Mouse (Mus musculus) kidney, embryonic 14.5 days (tissue): ENCODE data around the gene Pcnx3. TPM values are rescaled to one million over a fixed set of nuclear protein-coding genes. Genes with fewer than 3 reads are reported as not detected.
"Not testable (repeated sequence)": the region's sequence is repeated elsewhere in the genome, so short reads cannot be mapped to it uniquely, and the experiment has no call there.

ENCODE experiments used
- ATAC-seq: fragments of 200-750 bp; cut with Nextera tagmentation; 2 replicates; pipeline ENCODE4 v1.8.0; 2017; ENCODE audit warnings: moderate number of reproducible peaks, mild to moderate bottlenecking, moderate TSS enrichment, moderate library complexity; ENCODE audit not compliant: low FRiP score, low TSS enrichment
- H3K27ac ChIP-seq: fragments of 300-500 bp; sonication (generic); 2 replicates; pipeline ENCODE4 v1.5.1; 2014; ENCODE audit warnings: low read depth, mild to moderate bottlenecking, low read length, moderate library complexity, mixed read lengths
- H3K27me3 ChIP-seq: fragments of 300-500 bp; sonication (generic); 2 replicates; pipeline ENCODE4 v1.6.1; 2014; ENCODE audit warnings: mild to moderate bottlenecking, low read length; ENCODE audit not compliant: control insufficient read depth, insufficient read depth
- H3K36me3 ChIP-seq: fragments of 300-500 bp; sonication (generic); 2 replicates; pipeline ENCODE4 v1.6.1; 2014; ENCODE audit warnings: low read length, mixed read lengths; ENCODE audit not compliant: control insufficient read depth, insufficient read depth
- H3K4me1 ChIP-seq: fragments of 300-500 bp; sonication (generic); 2 replicates; pipeline ENCODE4 v1.6.1; 2014; ENCODE audit warnings: low read length, mixed read lengths; ENCODE audit not compliant: control insufficient read depth, insufficient read depth
- H3K4me2 ChIP-seq: fragments of 300-500 bp; sonication (generic); replicated peaks from 2 replicates; pipeline ENCODE4 v1.6.1; 2014; ENCODE audit warnings: low read depth, mild to moderate bottlenecking, low read length
- H3K4me3 ChIP-seq: fragments of 300-500 bp; sonication (generic); 2 replicates; pipeline ENCODE4 v1.5.1; 2014; ENCODE audit warnings: mild to moderate bottlenecking, low read length
- H3K9ac ChIP-seq: fragments of 300-500 bp; sonication (generic); 2 replicates; pipeline ENCODE4 v1.6.1; 2014; ENCODE audit warnings: low read depth, mild to moderate bottlenecking, low read length, moderate library complexity
- H3K9me3 ChIP-seq: fragments of 300-500 bp; sonication (generic); 2 replicates; pipeline ENCODE4 v1.6.1; 2016; ENCODE audit warnings: low read length; ENCODE audit not compliant: control insufficient read depth
- WGBS: fragments of 180-500 bp; shearing (Covaris S2); extraction: QIAGEN DNeasy Blood & Tissue Kit; methylation state at CpG from one replicate; pipeline ENCODE4 v1.1.7; 2014; 5-methylcytosine and 5-hydroxymethylcytosine counted together
- polyA plus RNA-seq: library from polyadenylated mRNA; unstranded; fragments of >200 nt; fragmentation: Nextera tagmentation; extraction: Ambion mirVana; gene quantifications from 2 replicates; pipeline ENCODE4 v1.2.1, GENCODE M21; 2014

Gene Pcnx3
- polyA plus RNA-seq, 1 experiment from 2014 or later, result 35.4 TPM

DNA sequence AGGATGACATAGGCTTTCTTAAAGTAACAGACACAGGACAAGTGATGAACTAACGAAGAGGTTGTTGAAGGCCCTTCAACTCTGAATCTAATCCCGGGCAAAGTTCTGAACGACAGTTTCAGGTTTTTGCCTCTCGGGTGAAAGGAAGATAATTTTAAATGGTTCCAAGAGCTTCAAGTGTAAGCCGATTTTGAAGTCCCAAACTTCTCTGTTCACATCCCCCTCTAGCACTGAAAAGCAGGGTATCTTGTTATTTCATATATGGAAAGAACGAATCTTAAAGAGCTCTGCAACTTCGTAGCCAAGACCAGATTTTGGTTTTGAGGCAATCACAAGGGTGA, 350 bp upstream of the Pcnx3 start:
- H3K27ac ChIP-seq, result peak overlapping the region; percentile 78
- peak overlapping the region; percentile 87 for H3K9ac ChIP-seq
- H3K4me2 ChIP-seq, result peak overlapping the region; percentile 95
- whole genome bisulfite sequencing, result 2% methylated on average over 7 of the region's 7 CpGs
- peaks cover 37% of the 10 kb centered on the region for H3K4me1 ChIP-seq
- H3K27me3 ChIP-seq, result no peaks in the 10 kb centered on the region
- H3K4me3 ChIP-seq, result peak overlapping the region; percentile 96
- no peak for ATAC-seq
- no peaks in the 10 kb centered on the region for H3K9me3 ChIP-seq
- H3K36me3 ChIP-seq, result peaks cover 59% of the 10 kb centered on the region

DNA sequence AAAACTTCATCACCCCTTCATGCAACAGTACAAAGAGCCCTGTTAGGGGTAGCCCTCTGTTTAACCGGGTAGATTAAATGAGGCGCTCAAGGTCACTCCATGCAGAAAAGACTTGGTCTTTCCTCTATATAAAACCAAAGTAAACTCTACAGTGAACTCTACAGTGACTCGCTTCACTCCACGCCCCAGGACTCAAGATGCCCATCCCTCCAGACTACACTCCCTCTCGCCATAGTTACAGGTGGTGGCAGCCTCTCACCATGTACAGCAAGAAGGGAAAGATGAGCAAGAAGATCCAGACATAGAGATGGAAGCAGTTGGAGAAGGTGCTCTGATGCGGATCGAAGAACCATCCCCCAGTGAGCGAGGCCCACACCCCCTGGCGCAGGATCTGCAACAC, 970 bp downstream of the Pcnx3 start:
- no peaks in the 10 kb centered on the region for H3K27me3 ChIP-seq
- 16% methylated on average over 9 of the region's 9 CpGs for WGBS
- H3K9ac ChIP-seq, result peak overlapping the region; percentile 86
- H3K4me1 ChIP-seq, result peaks cover 34% of the 10 kb centered on the region
- peak overlapping the region; percentile 97 for H3K4me2 ChIP-seq
- H3K27ac ChIP-seq, result peak overlapping the region; percentile 78
- peak overlapping the region; percentile 96 for H3K4me3 ChIP-seq
- no peak for ATAC-seq
- peaks cover 59% of the 10 kb centered on the region for H3K36me3 ChIP-seq
- no peaks in the 10 kb centered on the region for H3K9me3 ChIP-seq

DNA sequence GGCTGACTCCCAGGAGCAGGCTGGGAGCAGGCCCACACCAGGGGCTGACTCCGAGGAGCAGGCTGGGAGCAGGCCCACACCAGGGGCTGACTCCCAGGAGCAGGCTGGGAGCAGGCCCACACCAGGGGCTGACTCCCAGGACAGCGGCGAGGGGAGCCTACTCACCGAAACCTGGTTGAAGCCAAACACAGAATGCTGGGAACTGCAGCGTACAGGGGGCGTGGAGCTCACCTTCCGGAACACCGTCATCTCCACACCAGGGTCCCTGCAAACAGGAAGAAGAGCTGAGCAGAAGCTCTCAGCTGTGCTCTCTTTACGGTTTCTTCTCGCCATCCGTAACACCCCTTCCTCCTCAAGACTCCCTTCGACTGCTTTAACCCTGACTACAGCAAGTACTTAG, 1.8 kb downstream of the Pcnx3 start:
- not testable (repeated sequence) for H3K9me3 ChIP-seq, H3K27me3 ChIP-seq, ATAC-seq, H3K27ac ChIP-seq, H3K9ac ChIP-seq
- WGBS, result 94% methylated on average over 11 of the region's 12 CpGs
- Histone ChIP-seq H3K4me3 (peak overlapping the region; percentile 96; the same call in 1 of the 2 replicates), H3K4me2 (peak overlapping the region; percentile 97; the same call in 1 of the 2 replicates), H3K36me3 (peaks cover 63% of the 10 kb centered on the region), H3K4me1 (peaks cover 27% of the 10 kb centered on the region)

DNA sequence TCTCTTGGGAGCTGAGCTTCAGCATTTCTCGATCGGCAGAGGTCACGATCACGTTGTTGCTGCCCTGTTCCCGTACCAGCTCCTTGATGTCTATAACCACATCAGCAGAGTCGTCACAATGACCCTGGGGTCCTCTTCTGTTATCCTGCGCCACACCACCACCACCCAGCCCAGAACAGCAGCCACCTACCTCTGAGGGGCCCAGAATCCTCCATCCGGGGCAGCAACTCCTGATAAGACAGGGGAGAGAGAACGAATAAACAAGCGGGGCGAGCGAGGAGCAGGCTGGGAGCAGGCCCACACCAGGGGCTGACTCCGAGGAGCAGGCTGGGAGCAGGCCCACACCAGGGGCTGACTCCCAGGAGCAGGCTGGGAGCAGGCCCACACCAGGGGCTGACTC, 2.3 kb downstream of the Pcnx3 start:
- H3K9ac ChIP-seq, result no peak overlapping the region
- no peaks in the 10 kb centered on the region for H3K9me3 ChIP-seq
- H3K4me3 ChIP-seq, result no peak overlapping the region
- H3K4me2 ChIP-seq, result no peak overlapping the region
- no peak overlapping the region for H3K27ac ChIP-seq
- peaks cover 66% of the 10 kb centered on the region for H3K36me3 ChIP-seq
- no peaks in the 10 kb centered on the region for H3K27me3 ChIP-seq
- 95% methylated on average over 13 of the region's 13 CpGs for WGBS
- no peak for ATAC-seq
- H3K4me1 ChIP-seq, result peaks cover 24% of the 10 kb centered on the region

DNA sequence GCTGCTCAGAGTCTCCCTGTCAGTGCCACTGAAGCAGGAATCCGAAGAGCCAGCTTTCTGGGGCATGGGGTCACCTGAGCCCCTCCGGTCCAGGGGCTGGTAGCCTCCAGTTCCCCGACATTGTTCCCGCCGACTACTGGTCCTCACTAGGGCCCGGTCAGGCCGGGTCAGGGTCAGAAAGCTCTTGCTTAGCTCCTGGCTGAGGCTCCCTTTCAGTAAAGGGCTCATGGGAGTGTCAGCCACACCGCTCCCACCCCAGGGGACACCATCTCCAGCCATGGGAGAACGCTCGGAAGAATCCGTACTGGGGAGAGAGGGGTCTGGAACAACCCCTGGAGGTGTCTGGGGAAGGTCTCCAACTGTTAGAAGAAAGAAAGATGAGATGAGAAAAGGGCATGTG, 2.8 kb downstream of the Pcnx3 start:
- no peak overlapping the region for H3K27ac ChIP-seq
- ATAC-seq, result no peak
- WGBS, result 94% methylated on average over 11 of the region's 11 CpGs
- peaks cover 65% of the 10 kb centered on the region for H3K36me3 ChIP-seq
- no peaks in the 10 kb centered on the region for H3K9me3 ChIP-seq
- no peaks in the 10 kb centered on the region for H3K27me3 ChIP-seq
- no peak overlapping the region for H3K9ac ChIP-seq
- H3K4me3 ChIP-seq, result no peak overlapping the region
- no peak overlapping the region for H3K4me2 ChIP-seq
- H3K4me1 ChIP-seq, result peaks cover 18% of the 10 kb centered on the region

DNA sequence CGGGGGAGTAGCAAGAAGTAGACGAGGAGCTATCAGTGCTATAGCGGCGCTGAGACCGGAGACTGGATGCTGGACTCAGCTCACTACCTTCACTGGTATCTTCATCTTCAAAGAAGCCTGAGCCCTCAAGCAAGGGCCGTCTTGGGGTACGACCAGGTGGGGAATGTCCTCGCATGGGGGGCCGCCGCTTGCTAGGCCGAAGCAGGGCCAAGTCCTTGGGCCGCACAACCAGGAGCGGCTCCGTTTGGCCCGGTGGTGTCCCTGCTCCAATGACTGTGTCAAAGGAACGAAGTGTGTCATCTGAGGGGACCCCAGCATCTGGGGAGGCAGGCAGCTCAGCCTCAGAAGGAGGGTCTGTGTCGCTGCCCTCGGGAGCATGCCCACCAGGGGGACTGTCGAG, 3.3 kb downstream of the Pcnx3 start:
- 96% methylated on average over 19 of the region's 19 CpGs for WGBS
- no peak overlapping the region for H3K4me3 ChIP-seq
- no peaks in the 10 kb centered on the region for H3K9me3 ChIP-seq
- H3K27ac ChIP-seq, result no peak overlapping the region
- H3K4me2 ChIP-seq, result no peak overlapping the region
- no peak overlapping the region for H3K9ac ChIP-seq
- H3K27me3 ChIP-seq, result no peaks in the 10 kb centered on the region
- no peak for ATAC-seq
- peaks cover 14% of the 10 kb centered on the region for H3K4me1 ChIP-seq
- H3K36me3 ChIP-seq, result peaks cover 65% of the 10 kb centered on the region

DNA sequence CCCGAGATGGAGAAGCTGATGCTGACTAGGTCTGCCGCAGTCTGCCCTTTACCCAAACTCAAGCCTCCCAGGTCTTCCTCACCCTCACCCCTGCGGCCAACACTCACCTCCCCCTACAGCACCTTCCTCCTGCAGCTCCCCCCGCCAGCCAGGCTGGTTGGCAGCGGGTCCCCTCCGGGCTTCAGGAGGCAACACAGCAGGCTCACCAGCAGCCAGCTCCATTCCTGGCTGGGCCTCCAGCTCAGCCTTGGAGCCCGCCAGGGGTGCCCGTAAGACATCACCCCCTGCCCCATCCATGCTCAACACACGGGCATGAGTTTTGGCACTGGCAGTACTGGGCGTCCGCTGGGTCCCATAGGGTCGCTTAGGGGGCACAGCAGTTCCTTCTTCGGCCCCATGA, 3.7 kb downstream of the Pcnx3 start:
- Histone ChIP-seq H3K9ac (no peak overlapping the region), H3K27ac (no peak overlapping the region), H3K9me3 (no peaks in the 10 kb centered on the region), H3K4me2 (no peak overlapping the region), H3K4me3 (no peak overlapping the region), H3K27me3 (no peaks in the 10 kb centered on the region), H3K36me3 (peaks cover 70% of the 10 kb centered on the region), H3K4me1 (peaks cover 11% of the 10 kb centered on the region)
- 90% methylated on average over 13 of the region's 13 CpGs for WGBS
- no peak for ATAC-seq

DNA sequence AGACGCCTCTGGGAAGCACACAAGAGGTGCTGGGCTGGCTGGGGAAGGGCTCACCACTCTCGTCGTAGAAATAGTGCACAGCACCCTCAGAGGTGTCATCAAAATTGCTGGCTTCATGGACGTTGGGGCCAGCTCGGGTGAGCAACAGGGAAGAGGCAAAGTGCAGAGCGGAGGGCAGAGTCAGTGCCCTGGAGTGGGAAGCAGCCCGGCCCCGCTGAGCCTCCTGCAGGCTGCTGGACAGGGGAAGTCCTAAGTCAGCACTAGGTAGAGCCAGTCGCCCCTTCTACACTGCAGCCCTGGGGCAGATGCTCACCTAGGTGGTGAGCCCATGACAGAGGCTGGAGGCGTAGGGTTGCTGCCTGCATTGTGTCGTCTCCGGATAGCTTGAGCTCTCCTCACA, 4.5 kb downstream of the Pcnx3 start:
- no peaks in the 10 kb centered on the region for H3K9me3 ChIP-seq

DNA sequence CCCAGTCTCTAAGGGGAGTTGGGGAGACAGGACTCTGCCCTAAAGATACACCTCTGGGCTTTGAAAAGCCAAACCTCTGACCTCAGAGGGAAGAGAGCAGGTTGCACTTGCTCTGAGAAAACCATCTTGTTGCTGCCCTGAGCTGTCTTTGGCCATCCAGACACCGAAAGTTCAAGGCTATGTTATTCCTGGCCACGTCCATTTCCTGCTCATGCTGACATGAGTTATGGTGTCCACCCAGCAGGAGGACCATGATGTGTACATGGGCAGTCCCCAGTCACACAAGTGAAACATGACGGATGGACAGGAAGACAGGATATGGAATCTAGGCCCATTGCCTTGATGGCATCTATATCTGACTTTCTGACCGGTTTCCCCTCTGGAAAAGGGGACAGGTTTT, 8.3 kb downstream of the Pcnx3 start:
- Histone ChIP-seq H3K27ac (no peak overlapping the region), H3K27me3 (no peaks in the 10 kb centered on the region), H3K4me1 (no peaks in the 10 kb centered on the region), H3K4me2 (no peak overlapping the region), H3K36me3 (peaks cover 92% of the 10 kb centered on the region), H3K9me3 (no peaks in the 10 kb centered on the region), H3K4me3 (no peak overlapping the region), H3K9ac (no peak overlapping the region)
- ATAC-seq, result no peak
- 53% methylated on average over 4 of the region's 4 CpGs for WGBS

More for the DNA sequence above, 4.5 kb downstream of the Pcnx3 start:
- ATAC-seq, result no peak
- 95% methylated on average over 12 of the region's 12 CpGs for WGBS
- H3K9ac ChIP-seq, result 0 out of 2 replicates have a peak overlapping the region, but pooled peaks have one; percentile 1
- no peak overlapping the region for H3K4me2 ChIP-seq
- H3K36me3 ChIP-seq, result peaks cover 77% of the 10 kb centered on the region
- H3K27me3 ChIP-seq, result no peaks in the 10 kb centered on the region
- H3K27ac ChIP-seq, result no peak overlapping the region
- H3K4me3 ChIP-seq, result no peak overlapping the region
- H3K4me1 ChIP-seq, result peaks cover 11% of the 10 kb centered on the region
